Mouse (Mus musculus) megakaryocyte, embryonic 14.5 days (primary cell): ENCODE measurements around the gene 4930467E23Rik. TPM values are rescaled to one million over a fixed set of nuclear protein-coding genes. Genes with fewer than 3 reads are reported as not detected.
"Not testable (repeated sequence)": the region's sequence is repeated elsewhere in the genome, so short reads cannot be mapped to it uniquely, and the experiment has no call there.

Experiments used
- H3K27me3 ChIP-seq: replicated peaks from 2 replicates; pipeline ENCODE3; 2012; ENCODE audit warnings: inconsistent platforms
- H3K36me3 ChIP-seq: replicated peaks from 2 replicates; pipeline ENCODE3; 2012; ENCODE audit warnings: low read length, inconsistent platforms, mixed read lengths
- H3K4me1 ChIP-seq: 2 replicates; pipeline ENCODE4 v1.6.1; 2012; ENCODE audit warnings: inconsistent platforms
- H3K4me3 ChIP-seq: replicated peaks from 2 replicates; pipeline ENCODE3; 2012; ENCODE audit warnings: moderate library complexity, mild to moderate bottlenecking, inconsistent platforms
- H3K9me3 ChIP-seq: 2 replicates; pipeline ENCODE4 v1.6.1; 2012; ENCODE audit warnings: inconsistent platforms
- polyA plus RNA-seq: library from polyadenylated mRNA; stranded (reverse); fragments of >175 nt; gene quantifications from 2 replicates; pipeline ENCODE4 v1.2.3, GENCODE M21; 2012; ENCODE audit warnings: low replicate concordance; ENCODE audit not compliant: insufficient read depth

Gene 4930467E23Rik
- polyA plus RNA-seq, 1 experiment: not detected

DNA sequence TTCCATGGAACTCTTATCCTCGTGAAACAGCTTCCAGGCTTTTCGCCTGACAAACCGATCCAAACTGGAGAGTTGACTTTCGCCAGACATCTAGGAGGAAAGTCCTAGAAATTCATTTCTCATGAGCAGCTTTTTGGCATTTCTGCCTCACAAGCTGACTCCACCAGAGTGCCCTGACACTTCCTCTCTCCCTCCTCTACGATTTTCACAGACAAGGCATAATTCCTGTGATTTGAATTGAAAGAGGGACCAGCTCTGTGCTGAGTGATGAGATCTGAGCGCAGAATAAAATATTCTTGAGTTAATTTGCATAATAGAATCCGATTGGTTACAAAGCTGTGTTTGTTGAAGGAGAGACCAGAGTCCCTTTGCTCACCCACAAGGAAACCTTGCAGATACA lies 63.3 kb downstream of the 4930467E23Rik start:
- not testable (repeated sequence) for H3K36me3 ChIP-seq, H3K4me1 ChIP-seq, H3K9me3 ChIP-seq, H3K4me3 ChIP-seq, H3K27me3 ChIP-seq

Other genes with a start within 250 kb of the 4930467E23Rik start
- not detected in 2 replicates for gene Defb7, start 234.5 kb upstream of the 4930467E23Rik start, polyA plus RNA-seq
- gene Gm31371, start 173.8 kb downstream of the 4930467E23Rik start, polyA plus RNA-seq: not detected in 2 replicates